Mouse (Mus musculus): Measurements from ENCODE around the gene Hbb-bs.
"Not testable (repeated sequence)": the region's sequence is repeated elsewhere in the genome, so short reads cannot be mapped to it uniquely, and the experiment has no call there.

Gene Hbb-bs

GRCm38 (mm10) chr7:103811223-103811845, 16.6 kb downstream of the Hbb-bs start:
- no peak for ATAC-seq (ENCODE audit: low TSS enrichment)

DNA sequence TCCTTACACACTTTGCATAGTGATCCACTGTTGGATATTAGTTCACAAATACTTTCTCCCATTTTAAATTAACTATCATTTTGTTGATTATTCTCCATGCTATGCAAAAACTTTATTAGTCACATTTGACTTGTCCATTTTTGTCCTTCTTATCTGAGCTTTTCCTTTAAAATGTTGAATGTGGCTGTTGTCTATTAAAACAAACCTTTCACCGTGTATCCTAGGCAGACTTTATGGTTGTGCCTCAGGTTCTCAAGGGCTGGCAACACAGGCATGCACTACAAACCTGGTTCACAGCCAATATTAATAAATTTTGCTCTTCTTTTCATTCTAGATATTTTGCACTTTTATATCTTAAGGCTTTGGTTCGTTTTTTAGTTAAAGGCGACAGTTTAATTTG, 17.1 kb downstream of the Hbb-bs start:
- no peak for ATAC-seq (ENCODE audit: low TSS enrichment)

GRCm38 (mm10) chr7:103810296-103810695, 17.6 kb downstream of the Hbb-bs start:
- no peak for ATAC-seq (ENCODE audit: low TSS enrichment)

- ATAC-seq (ENCODE audit: low TSS enrichment): no peak
Measured at GRCm38 (mm10) chr7:103809801-103810155, 18.1 kb downstream of the Hbb-bs start.

DNA sequence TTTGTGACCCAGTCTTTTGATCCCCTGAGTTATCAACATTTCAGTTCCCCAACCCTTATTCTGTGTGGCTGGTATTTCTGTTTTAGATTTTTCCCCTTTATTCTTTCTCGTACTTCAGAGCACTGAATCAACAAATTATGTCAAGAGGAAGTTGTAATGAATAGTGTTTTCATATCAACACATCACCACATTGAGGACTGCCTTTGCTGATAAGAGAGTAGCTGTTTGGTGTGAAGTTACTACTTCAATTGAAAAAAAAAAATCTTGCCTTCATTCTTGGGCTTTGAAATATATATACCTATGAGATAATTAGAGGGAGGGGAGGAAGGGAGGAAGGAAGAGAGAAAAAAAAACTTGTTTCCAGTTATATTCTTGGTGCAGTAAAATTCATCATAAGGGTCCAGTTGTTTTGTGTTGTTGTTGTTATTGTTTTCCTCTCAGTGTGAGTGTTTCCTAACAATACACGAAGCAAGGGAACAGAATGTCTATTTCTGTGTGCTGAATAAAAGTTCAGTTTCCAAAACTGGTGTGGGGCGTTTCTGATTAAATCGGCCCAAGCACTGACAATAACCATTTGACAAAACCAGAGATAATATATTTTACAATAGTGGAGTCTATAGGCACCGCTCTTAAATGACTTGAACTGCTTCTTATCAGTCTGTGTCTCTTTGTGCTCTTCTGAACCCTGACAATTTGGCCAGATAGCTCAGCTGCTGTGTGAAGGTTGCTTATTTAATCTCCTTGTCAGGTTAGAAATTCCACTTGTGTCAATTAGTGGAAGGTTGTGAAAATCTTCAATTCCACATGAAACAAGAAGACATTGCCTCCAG, 18.7 kb downstream of the Hbb-bs start:
- no peak for ATAC-seq (ENCODE audit: low TSS enrichment)

GRCm38 (mm10) chr7:103808120-103808519, 19.8 kb downstream of the Hbb-bs start:
- not testable (repeated sequence) for ATAC-seq (ENCODE audit: low TSS enrichment)

- ATAC-seq (ENCODE audit: low TSS enrichment): peak; percentile 62
Measured at GRCm38 (mm10) chr7:103806856-103807255, 21.0 kb downstream of the Hbb-bs start.

- ATAC-seq (ENCODE audit: low TSS enrichment): no peak
Measured at GRCm38 (mm10) chr7:103792669-103793388, 35.1 kb downstream of the Hbb-bs start.

GRCm38 (mm10) chr7:103791721-103792120, 36.2 kb downstream of the Hbb-bs start, which contains the start of gene Olfr67:
Olfr67 (minus strand) TSS chr7:103791821.
- no peak for ATAC-seq (ENCODE audit: low TSS enrichment)

DNA sequence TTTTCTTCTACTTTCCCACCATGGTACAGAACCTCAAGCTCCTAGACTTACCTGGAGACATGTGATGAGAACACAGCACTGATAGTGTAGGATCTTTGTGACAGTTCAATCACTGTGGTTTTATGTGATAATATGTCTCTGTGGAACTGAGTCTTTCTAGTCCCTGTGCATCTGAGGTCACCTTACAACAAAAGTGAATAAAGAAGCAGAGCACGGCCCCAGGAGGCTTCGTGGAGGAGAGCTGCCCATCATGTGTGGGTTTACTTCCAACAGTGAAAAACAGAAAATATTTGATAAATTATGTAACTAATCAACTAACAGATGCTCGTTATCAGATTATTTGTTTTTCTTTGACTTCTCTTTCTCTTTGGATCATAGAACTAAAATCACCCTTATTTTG, 48.3 kb downstream of the Hbb-bs start, which contains the start of gene Olfr68:
TSS of gene Olfr68 (minus strand) at position 101 of the 400 bp plus-strand sequence.
- ATAC-seq (ENCODE audit: low TSS enrichment): no peak

DNA sequence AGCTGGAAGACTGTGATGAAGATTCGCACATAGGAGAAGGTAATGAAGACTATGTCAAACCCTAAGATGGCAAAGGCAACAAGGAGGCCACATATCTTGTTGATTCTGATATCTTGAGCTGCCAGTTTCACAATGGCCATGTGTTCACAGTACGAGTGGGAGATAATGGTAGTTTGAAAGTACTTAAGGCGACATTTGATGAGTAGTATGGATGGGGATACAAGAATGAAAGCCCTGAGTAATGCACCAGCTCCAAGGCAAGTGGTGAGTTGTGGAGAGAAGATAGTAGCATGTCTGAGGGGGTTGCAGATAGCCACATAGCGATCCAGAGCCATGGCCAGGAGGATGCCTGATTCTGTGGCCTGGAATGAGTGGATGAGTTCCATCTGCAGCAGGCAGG, 50.2 kb downstream of the Hbb-bs start:
- not testable (repeated sequence) for ATAC-seq (ENCODE audit: low TSS enrichment)

Data from frontal cortex, adult (tissue).